Mouse (Mus musculus) E14TG2a.4 (cell line): ENCODE data around the gene Tead1.
A peak's percentile ranks its signal among the peaks of the same experiment; 100 is the strongest.

Experiments
- H3K27me3 ChIP-seq: 2 replicates; pipeline ENCODE4 v1.6.1; 2014; ENCODE audit warnings: low read length, control low read depth; ENCODE audit not compliant: insufficient read depth
- H3K36me3 ChIP-seq: 2 replicates; pipeline ENCODE4 v1.6.1; 2014; ENCODE audit warnings: low read length, control low read depth; ENCODE audit not compliant: insufficient read depth
- H3K4me1 ChIP-seq: replicated peaks from 2 replicates; pipeline ENCODE4 v1.6.1; 2014; ENCODE audit warnings: low read depth, low read length, control low read depth
- H3K4me3 ChIP-seq: replicated peaks from 2 replicates; pipeline ENCODE4 v1.5.1; 2014; ENCODE audit warnings: mild to moderate bottlenecking, low read length
- H3K9me3 ChIP-seq: 2 replicates; pipeline ENCODE4 v1.6.1; 2014; ENCODE audit warnings: low read length, control low read depth
- CTCF ChIP-seq: conservative IDR thresholded peaks from 2 replicates; pipeline ENCODE4 v1.5.1; 2014; ENCODE audit warnings: low read length
- NANOG ChIP-seq: IDR thresholded peaks from 2 replicates; pipeline ENCODE4 v1.6.1; 2014; ENCODE audit warnings: borderline replicate concordance, low read length, mixed read lengths
- POU5F1 ChIP-seq: IDR thresholded peaks from 2 replicates; pipeline ENCODE4 v1.6.1; 2014; ENCODE audit warnings: low read length, borderline replicate concordance

The Tead1 gene

GRCm38 (mm10) chr7:112658939-112659338 is 20.2 kb upstream of the Tead1 start:
- Histone ChIP-seq H3K27me3 (peaks cover 19% of the 10 kb centered on the region), H3K4me1 (peaks cover 14% of the 10 kb centered on the region), H3K9me3 (no peaks in the 10 kb centered on the region), H3K4me3 (no peak overlapping the region), H3K36me3 (no peaks in the 10 kb centered on the region)
- TF ChIP-seq CTCF = no peak
- TF ChIP-seq NANOG = no peak
- no peak for TF ChIP-seq POU5F1

DNA sequence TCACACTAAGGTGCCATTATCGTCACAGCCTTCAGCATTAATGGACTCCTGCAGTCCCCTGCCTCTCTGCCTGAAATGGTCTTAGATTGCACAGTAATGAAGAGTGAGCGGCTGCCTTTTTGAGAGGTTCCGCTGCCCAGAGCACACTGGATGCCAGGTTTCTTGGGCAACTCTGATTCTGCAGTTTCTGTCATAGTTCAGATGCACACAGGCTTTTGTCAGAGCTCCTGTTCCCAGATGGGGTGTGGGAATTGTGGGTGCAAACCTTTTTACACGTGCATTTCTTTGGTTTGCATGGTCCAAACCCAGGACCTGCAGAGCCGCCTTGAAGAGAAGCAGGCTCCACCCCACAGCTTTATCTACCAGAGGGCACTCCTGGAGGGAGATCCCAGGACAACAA is 19.3 kb upstream of the Tead1 start:
- no peak for TF ChIP-seq CTCF
- no peak for TF ChIP-seq NANOG
- no peak for TF ChIP-seq POU5F1
- Histone ChIP-seq H3K9me3 (peaks cover 5% of the 10 kb centered on the region), H3K4me3 (no peak overlapping the region), H3K36me3 (no peaks in the 10 kb centered on the region), H3K27me3 (peaks cover 19% of the 10 kb centered on the region), H3K4me1 (peaks cover 14% of the 10 kb centered on the region)

GRCm38 (mm10) chr7:112660325-112660724 is 18.8 kb upstream of the Tead1 start:
- H3K36me3 ChIP-seq = no peaks in the 10 kb centered on the region

GRCm38 (mm10) chr7:112662398-112663313 is 16.5 kb upstream of the Tead1 start:
- Histone ChIP-seq H3K36me3 (no peaks in the 10 kb centered on the region), H3K4me3 (no peak overlapping the region), H3K9me3 (peaks cover 15% of the 10 kb centered on the region), H3K4me1 (peaks cover 14% of the 10 kb centered on the region), H3K27me3 (peaks cover 19% of the 10 kb centered on the region)
- TF ChIP-seq POU5F1 = no peak
- TF ChIP-seq CTCF = no peak
- TF ChIP-seq NANOG = no peak

More at GRCm38 (mm10) chr7:112660325-112660724, 18.8 kb upstream of the Tead1 start:
- no peak for TF ChIP-seq CTCF
- no peak for TF ChIP-seq NANOG
- no peak for TF ChIP-seq POU5F1
- Histone ChIP-seq H3K9me3 (peaks cover 9% of the 10 kb centered on the region), H3K4me3 (no peak overlapping the region), H3K27me3 (peaks cover 19% of the 10 kb centered on the region), H3K4me1 (peaks cover 14% of the 10 kb centered on the region)

DNA sequence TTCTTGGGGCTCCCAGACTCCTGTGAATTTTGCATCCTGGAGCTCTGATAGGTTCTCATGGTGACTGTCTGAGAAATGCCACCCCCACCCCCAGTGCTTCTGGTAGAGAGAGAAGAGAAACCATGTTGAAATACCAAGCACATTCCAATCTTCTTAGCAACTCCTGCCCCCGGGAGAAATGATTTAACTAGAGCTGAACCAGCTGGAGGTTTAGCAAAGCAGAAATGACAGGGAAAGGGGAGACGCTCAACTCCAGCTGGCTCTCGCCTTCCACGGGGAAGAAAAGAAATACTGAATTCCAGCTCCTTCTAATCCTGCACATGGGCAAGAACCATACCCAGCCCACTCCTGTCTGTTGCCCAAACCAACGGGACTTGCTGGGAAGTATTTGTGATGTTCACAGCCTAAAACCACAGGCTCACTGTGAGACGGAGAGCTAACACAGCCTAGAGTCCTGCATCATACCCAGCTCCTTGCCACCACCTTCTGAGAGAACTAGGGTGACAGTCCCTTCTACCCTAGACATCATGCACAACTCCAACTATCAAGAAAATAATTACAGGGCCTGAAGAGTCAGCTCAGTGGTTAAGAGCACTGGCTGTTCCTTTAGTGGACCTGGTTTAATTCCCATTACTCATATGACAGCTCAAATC is 15.7 kb upstream of the Tead1 start:
- no peak for TF ChIP-seq POU5F1
- TF ChIP-seq NANOG = no peak
- TF ChIP-seq CTCF = no peak
- Histone ChIP-seq H3K36me3 (no peaks in the 10 kb centered on the region), H3K4me1 (peaks cover 14% of the 10 kb centered on the region), H3K9me3 (peaks cover 15% of the 10 kb centered on the region), H3K4me3 (no peak overlapping the region), H3K27me3 (peaks cover 19% of the 10 kb centered on the region)

GRCm38 (mm10) chr7:112669993-112670392 is 9.1 kb upstream of the Tead1 start:
- TF ChIP-seq POU5F1 = no peak
- no peak for TF ChIP-seq CTCF
- no peak for TF ChIP-seq NANOG
- Histone ChIP-seq H3K36me3 (no peaks in the 10 kb centered on the region), H3K4me3 (no peak overlapping the region), H3K27me3 (peaks cover 19% of the 10 kb centered on the region), H3K9me3 (peaks cover 9% of the 10 kb centered on the region), H3K4me1 (no peaks in the 10 kb centered on the region)

- peaks cover 3% of the 10 kb centered on the region; the same call in 1 of the 2 replicates for H3K36me3 ChIP-seq
- peaks cover 41% of the 10 kb centered on the region for H3K4me1 ChIP-seq
- H3K4me3 ChIP-seq = peak overlapping the region; percentile 96
- H3K27me3 ChIP-seq = peaks cover 35% of the 10 kb centered on the region
- H3K9me3 ChIP-seq = peaks cover 5% of the 10 kb centered on the region
- TF ChIP-seq POU5F1 = no peak
- TF ChIP-seq NANOG = no peak
- TF ChIP-seq CTCF = no peak
Observed at GRCm38 (mm10) chr7:112678418-112679170, 524 bp upstream of the Tead1 start.
